Mouse (Mus musculus) cortical plate, adult 2 months (tissue): ENCODE measurements around the gene Ehbp1l1. TPM values are rescaled to one million over a fixed set of nuclear protein-coding genes. Genes with fewer than 3 reads are reported as not detected.
A peak's percentile ranks its signal among the peaks of the same experiment; 100 is the strongest.

Source experiments
- H3K27ac ChIP-seq: fragments of 200-500 bp; 2 replicates; pipeline ENCODE4 v1.5.1; 2012; ENCODE audit warnings: low read length, control low read depth, inconsistent platforms; ENCODE audit not compliant: insufficient read depth
- H3K4me1 ChIP-seq: fragments of 200-500 bp; 2 replicates; pipeline ENCODE4 v1.6.1; 2011; ENCODE audit warnings: low read length; ENCODE audit not compliant: control insufficient read depth, insufficient read depth
- H3K4me3 ChIP-seq: fragments of 200-500 bp; 2 replicates; pipeline ENCODE4 v1.5.1; 2011; ENCODE audit warnings: mild to moderate bottlenecking, low read length, control low read depth; ENCODE audit not compliant: insufficient read depth
- CTCF ChIP-seq: fragments of 200-500 bp; IDR thresholded peaks from 2 replicates; pipeline ENCODE4 v1.5.1; 2011; ENCODE audit warnings: mild to moderate bottlenecking, control low read depth, low read length; ENCODE audit not compliant: insufficient read depth; ENCODE audit errors: extremely low read depth
- POLR2A ChIP-seq: fragments of 200-500 bp; IDR thresholded peaks from 2 replicates; pipeline ENCODE4 v1.6.1; 2011; ENCODE audit warnings: mild to moderate bottlenecking, low read length, control low read depth; ENCODE audit not compliant: insufficient read depth; ENCODE audit errors: extremely low read depth
- polyA plus RNA-seq: library from polyadenylated mRNA; depleted of rRNA; stranded (reverse); fragments of >200 nt; gene quantifications from 2 replicates; pipeline ENCODE4 v1.2.3, GENCODE M21; 2012

The Ehbp1l1 gene
- polyA plus RNA-seq, 1 experiment: 16.5 TPM

GRCm38 (mm10) chr19:5734325-5734724, 8.2 kb upstream of the Ehbp1l1 start:
- Histone ChIP-seq H3K4me1 (peaks cover 2% of the 10 kb centered on the region; the same call in 1 of the 2 replicates), H3K27ac (no peak overlapping the region), H3K4me3 (no peak overlapping the region)
- no peak for TF ChIP-seq CTCF
- TF ChIP-seq POLR2A: no peak

- H3K4me1 ChIP-seq: peaks cover 7% of the 10 kb centered on the region; the same call in 1 of the 2 replicates
- no peak overlapping the region for H3K27ac ChIP-seq
- TF ChIP-seq CTCF (no peak), POLR2A (peak; percentile 85; the same call in 1 of the 2 replicates)
- H3K4me3 ChIP-seq: peak overlapping the region; percentile 61
Observed at GRCm38 (mm10) chr19:5731264-5731978, 5.3 kb upstream of the Ehbp1l1 start.

GRCm38 (mm10) chr19:5730314-5731186, 4.4 kb upstream of the Ehbp1l1 start:
- Histone ChIP-seq H3K4me3 (peak overlapping the region; percentile 61), H3K4me1 (peaks cover 7% of the 10 kb centered on the region; the same call in 1 of the 2 replicates), H3K27ac (no peak overlapping the region)
- TF ChIP-seq CTCF (no peak), POLR2A (no peak)

- H3K4me1 ChIP-seq: peaks cover 7% of the 10 kb centered on the region; the same call in 1 of the 2 replicates
- H3K27ac ChIP-seq: peak within 1 kb of the TSS; percentile 33; the same call in 1 of the 2 replicates
- TF ChIP-seq CTCF (no peak), POLR2A (peak; percentile 89)
- H3K4me3 ChIP-seq: peak within 1 kb of the TSS; percentile 81
Observed at GRCm38 (mm10) chr19:5729444-5729815, 3.3 kb upstream of the Ehbp1l1 start, which contains the start of gene Fam89b. TSS of gene Fam89b (minus strand) at chr19:5729653.

GRCm38 (mm10) chr19:5728631-5729443, 2.7 kb upstream of the Ehbp1l1 start:
- Histone ChIP-seq H3K27ac (peak overlapping the region; percentile 33; the same call in 1 of the 2 replicates), H3K4me3 (peak overlapping the region; percentile 81), H3K4me1 (peaks cover 7% of the 10 kb centered on the region; the same call in 1 of the 2 replicates)
- no peak for TF ChIP-seq POLR2A
- TF ChIP-seq CTCF: no peak

- peaks cover 7% of the 10 kb centered on the region; the same call in 1 of the 2 replicates for H3K4me1 ChIP-seq
- H3K4me3 ChIP-seq: peak overlapping the region; percentile 81
- TF ChIP-seq CTCF (peak; percentile 94), POLR2A (no peak)
- H3K27ac ChIP-seq: no peak overlapping the region
Observed at GRCm38 (mm10) chr19:5727701-5728100, 1.6 kb upstream of the Ehbp1l1 start.

GRCm38 (mm10) chr19:5726961-5727578, 953 bp upstream of the Ehbp1l1 start:
- TF ChIP-seq POLR2A (no peak), CTCF (no peak)
- H3K27ac ChIP-seq: no peak overlapping the region

GRCm38 (mm10) chr19:5725029-5725707, 949 bp downstream of the Ehbp1l1 start:
- no peak overlapping the region for H3K27ac ChIP-seq
- H3K4me3 ChIP-seq: peak overlapping the region; percentile 19; the same call in 1 of the 2 replicates

More at GRCm38 (mm10) chr19:5726961-5727578, 953 bp upstream of the Ehbp1l1 start:
- Histone ChIP-seq H3K4me1 (peaks cover 7% of the 10 kb centered on the region; the same call in 1 of the 2 replicates), H3K4me3 (peak overlapping the region; percentile 81; the same call in 1 of the 2 replicates)

More at GRCm38 (mm10) chr19:5725029-5725707, 949 bp downstream of the Ehbp1l1 start:
- H3K4me1 ChIP-seq: peaks cover 5% of the 10 kb centered on the region; the same call in 1 of the 2 replicates
- TF ChIP-seq POLR2A (no peak), CTCF (no peak)
